Mouse (Mus musculus) brain, embryonic 14.5 days (tissue): ENCODE measurements around the gene Mog.

Experiments used
- CTCF ChIP-seq: fragments of 200-500 bp; IDR thresholded peaks from 2 replicates; pipeline ENCODE4 v1.5.1; 2012; ENCODE audit warnings: inconsistent platforms, mild to moderate bottlenecking, moderate library complexity, borderline replicate concordance; ENCODE audit not compliant: insufficient read depth, insufficient read length; ENCODE audit errors: extremely low read depth
- POLR2A ChIP-seq: fragments of 200-500 bp; IDR thresholded peaks from 2 replicates; pipeline ENCODE4 v1.6.1; 2012; ENCODE audit warnings: mild to moderate bottlenecking, inconsistent platforms, borderline replicate concordance; ENCODE audit not compliant: poor library complexity, insufficient read depth, insufficient read length, severe bottlenecking; ENCODE audit errors: extremely low read depth

- TF ChIP-seq POLR2A (no peak), CTCF (no peak)
Measured at GRCm38 (mm10) chr17:37061435-37061834, 38.2 kb upstream of the Mog start.
